Mouse (Mus musculus) liver, embryonic 11.5 days (tissue): Measurements from ENCODE around the gene Ing3. TPM values are rescaled to one million over a fixed set of nuclear protein-coding genes. Genes with fewer than 3 reads are reported as not detected.

Experiments
- ATAC-seq: fragments of 200-750 bp; cut with Nextera tagmentation; replicated peaks from 2 replicates; pipeline ENCODE4 v1.8.0; 2017; ENCODE audit warnings: moderate number of reproducible peaks, mild to moderate bottlenecking, moderate TSS enrichment, moderate library complexity; ENCODE audit not compliant: low FRiP score
- DNase-seq: peaks from one replicate; pipeline ENCODE4 v3.0.0-alpha.2; 2017; ENCODE audit warnings: low spot score
- H3K27ac ChIP-seq: fragments of 300-500 bp; sonication (generic); 2 replicates; pipeline ENCODE4 v1.5.1; 2014; ENCODE audit warnings: mild to moderate bottlenecking, low read depth, low read length, control low read depth
- H3K27me3 ChIP-seq: fragments of 300-500 bp; sonication (generic); replicated peaks from 2 replicates; pipeline ENCODE4 v1.6.1; 2014; ENCODE audit warnings: low read length, mixed read lengths; ENCODE audit not compliant: control insufficient read depth, insufficient read depth
- H3K36me3 ChIP-seq: fragments of 300-500 bp; sonication (generic); 2 replicates; pipeline ENCODE4 v1.6.1; 2014; ENCODE audit warnings: mild to moderate bottlenecking, low read length, moderate library complexity, mixed read lengths; ENCODE audit not compliant: control insufficient read depth, insufficient read depth
- H3K4me1 ChIP-seq: fragments of 300-500 bp; sonication (generic); replicated peaks from 2 replicates; pipeline ENCODE4 v1.6.1; 2014; ENCODE audit warnings: low read length, mixed read lengths; ENCODE audit not compliant: control insufficient read depth, insufficient read depth
- H3K4me2 ChIP-seq: fragments of 300-500 bp; sonication (generic); 2 replicates; pipeline ENCODE4 v1.6.1; 2014; ENCODE audit warnings: mild to moderate bottlenecking, control low read depth, moderate library complexity
- H3K4me3 ChIP-seq: fragments of 300-500 bp; sonication (generic); 2 replicates; pipeline ENCODE4 v1.5.1; 2014; ENCODE audit warnings: low read depth, low read length, control low read depth
- H3K9ac ChIP-seq: fragments of 300-500 bp; sonication (generic); 2 replicates; pipeline ENCODE4 v1.6.1; 2014; ENCODE audit warnings: low read depth, low read length, control low read depth
- H3K9me3 ChIP-seq: fragments of 300-500 bp; sonication (generic); 2 replicates; pipeline ENCODE4 v1.6.1; 2016; ENCODE audit warnings: low read length, inconsistent platforms, mixed read lengths; ENCODE audit not compliant: control insufficient read depth
- WGBS: fragments of 180-500 bp; shearing (Covaris S2); extraction: QIAGEN DNeasy Blood & Tissue Kit; methylation state at CpG from one replicate; pipeline ENCODE4 v1.1.7; 2014; 5-methylcytosine and 5-hydroxymethylcytosine counted together
- polyA plus RNA-seq: library from polyadenylated mRNA; unstranded; fragments of >200 nt; fragmentation: Nextera tagmentation; extraction: Ambion mirVana; gene quantifications from 2 replicates; pipeline ENCODE4 v1.2.1, GENCODE M21; 2014

Ing3 gene
- polyA plus RNA-seq, result 28.4 and 29.2 TPM in 2 replicates

DNA sequence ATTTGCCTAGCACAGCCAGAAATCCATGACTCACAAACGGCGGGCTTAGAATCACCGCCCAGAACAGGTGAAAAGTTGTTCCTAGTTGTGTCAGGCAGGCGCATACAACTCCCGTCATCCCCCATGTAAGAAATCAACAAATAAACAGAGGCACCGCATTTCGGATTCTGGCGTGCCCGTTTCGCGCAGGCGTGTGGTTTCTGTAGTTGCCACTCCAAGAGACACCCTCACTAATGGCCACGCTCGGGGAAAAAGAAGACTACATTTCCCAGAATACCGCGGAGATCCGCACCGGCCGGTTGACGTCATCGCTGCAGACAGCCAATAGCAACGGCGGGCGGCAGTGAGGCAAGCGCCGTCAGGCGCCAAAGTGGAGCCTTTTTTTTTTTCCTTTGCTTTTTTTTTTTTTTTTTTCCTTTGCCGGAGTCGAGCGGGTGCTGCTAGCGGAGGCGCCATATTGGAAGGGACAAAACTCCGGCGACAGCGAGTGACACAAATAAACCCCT lies at the start of gene Ing3:
TSS of gene Ing3 (plus strand) at position 346 of the 506 bp plus-strand sequence.
- ATAC-seq (peak; percentile 96), DNase-seq (peak; percentile 88)
- Histone ChIP-seq H3K27ac (peak within 1 kb of the TSS; percentile 95), H3K9me3 (no peaks in the 10 kb centered on the region), H3K27me3 (no peaks in the 10 kb centered on the region), H3K9ac (peak within 1 kb of the TSS; percentile 89), H3K4me3 (peak within 1 kb of the TSS; percentile 66), H3K36me3 (peaks cover 4% of the 10 kb centered on the region; the same call in 1 of the 2 replicates), H3K4me1 (peaks cover 4% of the 10 kb centered on the region; the same call in 1 of the 2 replicates), H3K4me2 (peak within 1 kb of the TSS; percentile 89)
- WGBS, result under 1% methylated on average over 35 of the region's 35 CpGs

DNA sequence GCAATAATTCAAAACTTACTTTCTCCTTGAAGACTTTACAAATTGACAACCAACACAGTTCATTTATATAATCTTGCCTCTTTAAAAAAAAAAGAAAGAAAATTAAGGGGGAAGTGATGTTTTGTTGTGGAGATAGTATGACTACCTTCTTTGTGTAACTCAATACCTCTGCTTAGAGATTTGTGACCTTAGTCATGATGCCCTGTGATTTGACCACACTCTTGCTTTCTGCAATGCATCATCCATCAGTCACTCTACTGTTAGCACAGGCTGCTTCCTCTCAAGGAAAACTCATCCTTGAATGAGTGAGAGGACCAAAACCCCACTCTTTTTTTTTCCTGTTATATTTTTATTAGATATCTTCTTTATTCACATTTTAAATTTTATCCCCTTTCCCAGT lies 39.7 kb upstream of the Ing3 start:
- no peak overlapping the region for H3K27ac ChIP-seq
- H3K9me3 ChIP-seq, result no peaks in the 10 kb centered on the region
- DNase-seq, result no peak
- H3K36me3 ChIP-seq, result no peaks in the 10 kb centered on the region
- H3K27me3 ChIP-seq, result no peaks in the 10 kb centered on the region
- H3K4me3 ChIP-seq, result no peak overlapping the region
- H3K9ac ChIP-seq, result no peak overlapping the region
- no peak for ATAC-seq
- no peak overlapping the region for H3K4me2 ChIP-seq
- no peaks in the 10 kb centered on the region for H3K4me1 ChIP-seq

DNA sequence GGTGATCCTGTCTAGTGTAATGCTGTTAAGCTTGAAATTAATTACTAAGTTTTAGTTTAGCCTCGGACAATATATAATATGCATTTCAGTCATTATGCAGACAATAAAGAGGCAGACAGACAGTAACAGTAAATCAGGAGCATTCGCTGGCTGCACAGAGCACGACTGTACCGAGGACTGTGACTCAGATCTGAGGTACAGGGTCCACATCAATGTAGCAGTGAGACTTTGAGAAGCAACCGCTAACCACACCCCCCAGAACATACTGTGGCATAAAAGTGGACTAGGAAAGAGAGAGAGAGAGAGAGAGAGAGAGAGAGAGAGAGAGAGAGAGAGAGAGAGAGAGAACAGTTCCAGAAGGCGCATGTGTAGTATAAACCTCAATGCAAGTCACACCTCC lies 38.6 kb upstream of the Ing3 start:
- Histone ChIP-seq H3K9me3 (no peaks in the 10 kb centered on the region), H3K9ac (no peak overlapping the region), H3K4me2 (no peak overlapping the region), H3K4me1 (no peaks in the 10 kb centered on the region), H3K36me3 (no peaks in the 10 kb centered on the region), H3K27me3 (no peaks in the 10 kb centered on the region), H3K4me3 (no peak overlapping the region), H3K27ac (no peak overlapping the region)
- no peak for DNase-seq
- 77% methylated on average over 6 of the region's 6 CpGs for WGBS
- ATAC-seq, result no peak

DNA sequence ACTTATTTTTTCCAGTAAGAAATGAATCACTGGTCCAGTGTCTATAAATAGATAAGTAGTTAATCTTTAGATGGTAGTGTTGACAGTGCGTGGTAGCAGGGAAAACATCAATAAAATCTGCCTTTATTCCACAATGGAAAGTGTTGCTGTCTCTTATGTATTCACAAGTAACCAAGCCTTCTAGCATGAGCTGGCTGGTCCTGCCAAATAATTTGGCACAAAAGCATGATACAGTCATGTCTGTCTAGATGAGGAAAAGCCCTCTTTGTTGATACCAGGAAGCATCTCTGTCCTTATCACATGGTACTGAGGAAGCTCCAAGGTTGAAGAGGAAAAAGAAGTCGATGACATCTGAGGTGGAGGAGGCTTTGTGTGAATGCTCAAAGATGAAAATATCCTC lies 32.8 kb upstream of the Ing3 start:
- Histone ChIP-seq H3K4me1 (no peaks in the 10 kb centered on the region), H3K9me3 (no peaks in the 10 kb centered on the region), H3K9ac (no peak overlapping the region), H3K27ac (no peak overlapping the region), H3K4me2 (no peak overlapping the region), H3K36me3 (no peaks in the 10 kb centered on the region), H3K27me3 (no peaks in the 10 kb centered on the region), H3K4me3 (no peak overlapping the region)
- DNase-seq (no peak), ATAC-seq (no peak)
- WGBS, result 61% methylated on average over 2 of the region's 2 CpGs

DNA sequence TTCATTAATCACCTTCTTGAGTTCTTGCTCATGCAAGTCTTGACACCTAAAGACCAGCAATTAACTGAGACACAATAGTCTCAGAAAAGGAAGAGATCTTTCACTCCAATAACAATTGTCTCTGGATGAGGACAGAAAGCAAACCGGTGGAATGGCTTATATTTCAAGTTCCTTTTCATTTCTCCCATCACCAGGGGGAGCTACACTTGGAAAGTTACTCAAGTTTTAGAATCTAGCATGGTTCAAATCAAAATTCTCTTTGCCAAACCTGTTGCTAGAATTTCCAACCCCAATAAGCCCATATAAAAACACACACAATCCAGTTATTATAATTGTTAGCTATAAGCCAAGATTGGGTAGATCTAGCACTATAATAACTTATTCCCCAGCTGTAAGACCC lies 25.2 kb upstream of the Ing3 start:
- H3K27me3 ChIP-seq, result no peaks in the 10 kb centered on the region
- no peak overlapping the region for H3K27ac ChIP-seq
- H3K4me3 ChIP-seq, result no peak overlapping the region
- no peak for DNase-seq
- H3K9me3 ChIP-seq, result no peaks in the 10 kb centered on the region
- H3K4me1 ChIP-seq, result no peaks in the 10 kb centered on the region
- 29% methylated on average over 1 of the region's 1 CpGs for WGBS
- no peak overlapping the region for H3K4me2 ChIP-seq
- H3K9ac ChIP-seq, result no peak overlapping the region
- H3K36me3 ChIP-seq, result no peaks in the 10 kb centered on the region
- ATAC-seq, result no peak

DNA sequence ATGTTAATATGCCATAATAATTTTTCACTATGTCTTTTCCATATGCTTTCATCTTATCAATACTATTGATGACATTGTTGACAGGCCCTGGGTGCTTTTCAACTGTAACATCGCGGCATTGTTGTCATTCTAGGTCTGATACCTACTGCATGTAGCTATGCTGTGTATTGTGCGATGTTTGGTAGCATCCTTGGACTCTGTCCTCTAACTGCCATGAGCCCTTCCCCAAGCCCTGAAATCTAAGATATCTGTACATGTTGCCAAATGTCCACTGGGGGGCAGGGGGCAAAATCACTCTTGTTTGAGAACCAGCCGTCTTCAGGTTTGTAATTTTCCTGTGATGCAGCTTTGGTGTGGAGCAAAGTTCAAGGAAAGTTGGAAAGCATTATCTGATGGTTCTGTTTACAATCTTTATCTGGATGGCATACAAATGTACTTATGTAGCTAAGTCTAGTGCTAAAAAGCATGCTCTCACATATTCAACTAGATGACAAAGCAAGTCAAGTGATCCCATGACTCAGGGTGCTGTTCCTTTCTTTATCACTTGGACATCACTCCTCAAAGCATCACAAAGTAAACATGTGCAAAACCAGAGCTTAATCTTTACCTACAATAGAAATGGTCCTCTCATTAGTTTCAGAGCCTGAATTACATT lies 11.3 kb upstream of the Ing3 start:
- DNase-seq (no peak), ATAC-seq (no peak)
- 74% methylated on average over 4 of the region's 4 CpGs for WGBS
- H3K4me2 ChIP-seq, result no peak overlapping the region
- no peak overlapping the region for H3K4me3 ChIP-seq
- no peaks in the 10 kb centered on the region for H3K27me3 ChIP-seq
- no peaks in the 10 kb centered on the region for H3K36me3 ChIP-seq
- no peak overlapping the region for H3K9ac ChIP-seq
- no peak overlapping the region for H3K27ac ChIP-seq
- H3K4me1 ChIP-seq, result no peaks in the 10 kb centered on the region
- H3K9me3 ChIP-seq, result no peaks in the 10 kb centered on the region

DNA sequence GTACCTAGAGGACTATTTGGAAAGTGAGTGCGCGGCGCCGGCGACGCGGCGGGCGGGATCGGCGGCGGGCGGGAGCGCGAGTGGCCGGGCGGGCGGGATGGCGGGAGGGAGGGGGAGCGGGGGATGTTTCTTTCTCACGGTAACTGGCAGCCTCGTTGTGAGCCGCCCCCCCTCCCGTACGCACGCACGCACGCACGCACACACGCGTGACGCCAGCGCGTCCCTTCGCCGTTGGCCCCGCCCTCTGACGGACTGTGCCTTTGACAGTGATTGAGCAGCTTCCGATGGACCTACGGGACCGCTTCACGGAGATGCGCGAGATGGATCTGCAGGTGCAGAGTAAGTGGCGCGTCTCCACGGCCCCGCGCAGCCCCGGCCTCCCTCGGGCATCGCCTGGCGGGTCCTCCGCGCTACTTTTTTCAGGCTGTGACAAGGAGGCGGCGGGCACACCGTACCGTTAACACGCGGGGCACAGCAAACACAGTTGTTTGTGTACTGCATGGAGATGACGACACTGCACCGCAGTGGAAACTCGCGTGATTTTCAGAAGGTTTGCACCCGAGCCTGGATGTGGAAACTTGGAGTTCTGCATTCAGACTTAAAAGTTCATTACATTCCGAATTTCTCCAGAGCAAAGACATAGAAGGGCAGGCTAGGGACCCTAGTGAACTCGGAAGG lies 539 bp downstream of the Ing3 start:
- peak; percentile 97 for DNase-seq
- peaks cover 4% of the 10 kb centered on the region; the same call in 1 of the 2 replicates for H3K4me1 ChIP-seq
- H3K4me2 ChIP-seq, result peak overlapping the region; percentile 89
- peak; percentile 91 for ATAC-seq
- peak overlapping the region; percentile 89 for H3K9ac ChIP-seq
- peak overlapping the region; percentile 66 for H3K4me3 ChIP-seq
- peaks cover 6% of the 10 kb centered on the region; the same call in 1 of the 2 replicates for H3K36me3 ChIP-seq
- H3K27me3 ChIP-seq, result no peaks in the 10 kb centered on the region
- no peaks in the 10 kb centered on the region for H3K9me3 ChIP-seq
- 2% methylated on average over 60 of the region's 68 CpGs for WGBS
- peak overlapping the region; percentile 95 for H3K27ac ChIP-seq

DNA sequence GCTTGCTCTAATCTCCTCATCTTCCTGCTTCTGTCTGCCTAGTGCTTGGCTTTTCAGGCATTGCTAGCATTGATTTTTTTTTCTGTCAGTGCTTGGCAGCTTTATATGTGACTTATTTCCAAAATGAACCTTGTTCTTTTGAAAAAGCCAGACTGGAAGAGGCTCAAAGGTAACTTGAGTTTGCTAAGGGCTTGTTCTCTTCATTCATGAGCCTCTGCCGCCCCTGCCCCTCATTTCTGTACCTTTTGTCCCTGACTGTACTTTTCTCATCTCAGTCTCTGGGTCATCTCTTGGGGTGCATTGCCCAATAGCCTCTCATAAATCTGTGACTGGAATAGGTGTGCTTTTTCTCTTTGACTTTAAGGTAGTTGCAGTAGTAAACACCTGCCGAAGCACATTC lies 1.3 kb downstream of the Ing3 start:
- Histone ChIP-seq H3K4me1 (peaks cover 4% of the 10 kb centered on the region; the same call in 1 of the 2 replicates), H3K9me3 (no peaks in the 10 kb centered on the region), H3K27ac (no peak overlapping the region), H3K4me2 (peak overlapping the region; percentile 89), H3K36me3 (peaks cover 8% of the 10 kb centered on the region; the same call in 1 of the 2 replicates), H3K9ac (peak overlapping the region; percentile 89), H3K4me3 (peak overlapping the region; percentile 66), H3K27me3 (no peaks in the 10 kb centered on the region)
- WGBS, result 86% methylated on average over 2 of the region's 2 CpGs
- DNase-seq, result no peak
- no peak for ATAC-seq
